Mouse (Mus musculus) forebrain, embryonic 11.5 days (tissue): ENCODE results near the gene Slc16a9. TPM values are rescaled to one million over a fixed set of nuclear protein-coding genes. Genes with fewer than 3 reads are reported as not detected.

Experiments used
- ATAC-seq: fragments of 200-750 bp; cut with Nextera tagmentation; replicated peaks from 2 replicates; pipeline ENCODE4 v1.8.0; 2017; ENCODE audit warnings: moderate TSS enrichment; ENCODE audit not compliant: low FRiP score
- DNase-seq: peaks from one replicate; pipeline ENCODE4 v3.0.0-alpha.2; 2017; ENCODE audit warnings: low spot score
- H3K27ac ChIP-seq: fragments of 300-500 bp; sonication (generic); 2 replicates; pipeline ENCODE4 v1.5.1; 2014; ENCODE audit warnings: low read depth, low read length
- H3K27me3 ChIP-seq: fragments of 300-500 bp; sonication (generic); 2 replicates; pipeline ENCODE4 v1.6.1; 2014; ENCODE audit warnings: mild to moderate bottlenecking, low read length, mixed read lengths; ENCODE audit not compliant: control insufficient read depth, insufficient read depth
- H3K36me3 ChIP-seq: fragments of 300-500 bp; sonication (generic); 2 replicates; pipeline ENCODE4 v1.6.1; 2014; ENCODE audit warnings: mild to moderate bottlenecking, low read length, moderate library complexity, mixed read lengths; ENCODE audit not compliant: control insufficient read depth, insufficient read depth
- H3K4me1 ChIP-seq: fragments of 300-500 bp; sonication (generic); replicated peaks from 2 replicates; pipeline ENCODE4 v1.6.1; 2014; ENCODE audit warnings: low read length, mixed read lengths; ENCODE audit not compliant: control insufficient read depth, insufficient read depth
- H3K4me2 ChIP-seq: fragments of 300-500 bp; sonication (generic); 2 replicates; pipeline ENCODE4 v1.6.1; 2014; ENCODE audit warnings: low read depth, mild to moderate bottlenecking, low read length, moderate library complexity, mixed read lengths; ENCODE audit not compliant: severe bottlenecking
- H3K4me3 ChIP-seq: fragments of 300-500 bp; sonication (generic); 2 replicates; pipeline ENCODE4 v1.5.1; 2014; ENCODE audit warnings: low read depth, low read length
- H3K9ac ChIP-seq: fragments of 300-500 bp; sonication (generic); 2 replicates; pipeline ENCODE4 v1.6.1; 2014; ENCODE audit warnings: low read length
- H3K9me3 ChIP-seq: fragments of 300-500 bp; sonication (generic); 2 replicates; pipeline ENCODE4 v1.6.1; 2016; ENCODE audit warnings: low read length, mixed read lengths; ENCODE audit not compliant: control insufficient read depth
- WGBS: fragments of 180-500 bp; shearing (Covaris S2); extraction: QIAGEN DNeasy Blood & Tissue Kit; methylation state at CpG from one replicate; pipeline ENCODE4 v1.1.7; 2014; 5-methylcytosine and 5-hydroxymethylcytosine counted together
- polyA plus RNA-seq: library from polyadenylated mRNA; unstranded; fragments of >200 nt; fragmentation: Nextera tagmentation; extraction: Ambion mirVana; gene quantifications from 2 replicates; pipeline ENCODE4 v1.2.1, GENCODE M21; 2014

Slc16a9 gene
- polyA plus RNA-seq, 1 experiment from 2014 or later, result 0.29 TPM

GRCm38 (mm10) chr10:70301190-70301589 is 56.3 kb downstream of the Slc16a9 start:
- no peak overlapping the region for H3K4me2 ChIP-seq
- no peak overlapping the region for H3K27ac ChIP-seq
- no peak for DNase-seq
- H3K4me1 ChIP-seq, result 0 out of 2 replicates have a peak, but pooled peaks cover 2% of the 10 kb centered on the region
- no peak overlapping the region for H3K9ac ChIP-seq
- H3K36me3 ChIP-seq, result no peaks in the 10 kb centered on the region
- no peak for ATAC-seq
- H3K4me3 ChIP-seq, result no peak overlapping the region
- H3K27me3 ChIP-seq, result no peaks in the 10 kb centered on the region
- WGBS, result 62% methylated on average over 2 of the region's 2 CpGs
- no peaks in the 10 kb centered on the region for H3K9me3 ChIP-seq

- no peak for ATAC-seq
- Histone ChIP-seq H3K4me1 (no peaks in the 10 kb centered on the region), H3K4me3 (no peak overlapping the region), H3K36me3 (no peaks in the 10 kb centered on the region), H3K9me3 (no peaks in the 10 kb centered on the region), H3K27me3 (no peaks in the 10 kb centered on the region), H3K9ac (no peak overlapping the region), H3K4me2 (no peak overlapping the region), H3K27ac (no peak overlapping the region)
- WGBS, result 89% methylated on average over 6 of the region's 6 CpGs
- DNase-seq, result no peak
Observed at GRCm38 (mm10) chr10:70303203-70303602, 58.3 kb downstream of the Slc16a9 start.

- 85% methylated on average over 5 of the region's 5 CpGs for WGBS
- no peak overlapping the region for H3K9ac ChIP-seq
- H3K27ac ChIP-seq, result no peak overlapping the region
- H3K9me3 ChIP-seq, result no peaks in the 10 kb centered on the region
- no peak overlapping the region for H3K4me2 ChIP-seq
- ATAC-seq, result no peak
- H3K36me3 ChIP-seq, result no peaks in the 10 kb centered on the region
- DNase-seq, result no peak
- H3K4me1 ChIP-seq, result no peaks in the 10 kb centered on the region
- no peaks in the 10 kb centered on the region for H3K27me3 ChIP-seq
- no peak overlapping the region for H3K4me3 ChIP-seq
Observed at GRCm38 (mm10) chr10:70305683-70306082, 60.8 kb downstream of the Slc16a9 start.

GRCm38 (mm10) chr10:70309416-70309815 is 64.5 kb downstream of the Slc16a9 start:
- Histone ChIP-seq H3K4me1 (no peaks in the 10 kb centered on the region), H3K4me3 (no peak overlapping the region), H3K9me3 (no peaks in the 10 kb centered on the region), H3K27ac (no peak overlapping the region), H3K4me2 (no peak overlapping the region), H3K27me3 (no peaks in the 10 kb centered on the region), H3K36me3 (no peaks in the 10 kb centered on the region), H3K9ac (no peak overlapping the region)
- DNase-seq (no peak), ATAC-seq (no peak)
- 92% methylated on average over 8 of the region's 8 CpGs for WGBS

DNA sequence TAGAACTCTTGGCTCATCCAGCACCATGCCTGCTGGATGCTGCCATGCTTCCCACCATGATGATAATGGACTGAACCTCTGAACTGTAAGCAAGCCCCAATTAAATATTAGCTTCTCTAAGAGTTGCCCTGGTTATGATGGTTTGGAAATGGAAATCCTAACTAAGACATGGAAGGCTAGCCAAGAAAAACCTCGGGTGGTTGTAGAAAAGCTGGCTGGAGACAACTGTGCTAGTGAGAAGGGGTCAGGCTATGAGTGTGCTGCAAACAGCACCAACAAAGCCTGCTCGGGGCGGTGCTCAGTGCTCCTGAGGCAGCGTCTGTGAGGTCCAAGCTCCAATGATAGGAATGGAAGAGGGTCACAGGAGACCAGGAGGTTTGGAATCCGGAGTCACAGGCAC is 65.7 kb downstream of the Slc16a9 start:
- Histone ChIP-seq H3K27me3 (no peaks in the 10 kb centered on the region), H3K27ac (no peak overlapping the region), H3K9ac (no peak overlapping the region), H3K4me3 (no peak overlapping the region), H3K36me3 (no peaks in the 10 kb centered on the region), H3K9me3 (no peaks in the 10 kb centered on the region), H3K4me1 (no peaks in the 10 kb centered on the region), H3K4me2 (no peak overlapping the region)
- ATAC-seq (no peak), DNase-seq (no peak)
- 84% methylated on average over 5 of the region's 5 CpGs for WGBS

GRCm38 (mm10) chr10:70315895-70316294 is 71.0 kb downstream of the Slc16a9 start:
- H3K4me2 ChIP-seq, result no peak overlapping the region
- 91% methylated on average over 6 of the region's 6 CpGs for WGBS
- H3K4me1 ChIP-seq, result no peaks in the 10 kb centered on the region
- no peaks in the 10 kb centered on the region for H3K9me3 ChIP-seq
- no peak overlapping the region for H3K9ac ChIP-seq
- ATAC-seq, result no peak
- H3K4me3 ChIP-seq, result no peak overlapping the region
- no peak for DNase-seq
- no peak overlapping the region for H3K27ac ChIP-seq
- H3K27me3 ChIP-seq, result no peaks in the 10 kb centered on the region
- H3K36me3 ChIP-seq, result no peaks in the 10 kb centered on the region

- H3K4me1 ChIP-seq, result no peaks in the 10 kb centered on the region
- 87% methylated on average over 7 of the region's 7 CpGs for WGBS
- H3K4me2 ChIP-seq, result no peak overlapping the region
- no peaks in the 10 kb centered on the region for H3K27me3 ChIP-seq
- no peak overlapping the region for H3K4me3 ChIP-seq
- no peak overlapping the region for H3K27ac ChIP-seq
- DNase-seq (no peak), ATAC-seq (no peak)
- H3K9ac ChIP-seq, result no peak overlapping the region
- no peaks in the 10 kb centered on the region for H3K36me3 ChIP-seq
- no peaks in the 10 kb centered on the region for H3K9me3 ChIP-seq
Observed at GRCm38 (mm10) chr10:70316856-70317255, 72.0 kb downstream of the Slc16a9 start.

- DNase-seq, result no peak
- WGBS, result 88% methylated on average over 13 of the region's 13 CpGs
- Histone ChIP-seq H3K9me3 (no peaks in the 10 kb centered on the region), H3K27me3 (no peaks in the 10 kb centered on the region), H3K36me3 (no peaks in the 10 kb centered on the region), H3K9ac (no peak overlapping the region), H3K4me3 (no peak overlapping the region), H3K4me2 (no peak overlapping the region), H3K27ac (no peak overlapping the region), H3K4me1 (no peaks in the 10 kb centered on the region)
- no peak for ATAC-seq
Observed at GRCm38 (mm10) chr10:70317394-70317965, 72.6 kb downstream of the Slc16a9 start.

GRCm38 (mm10) chr10:70318630-70319029 is 73.7 kb downstream of the Slc16a9 start:
- Histone ChIP-seq H3K27me3 (no peaks in the 10 kb centered on the region), H3K36me3 (no peaks in the 10 kb centered on the region), H3K9me3 (no peaks in the 10 kb centered on the region), H3K4me2 (no peak overlapping the region), H3K9ac (no peak overlapping the region), H3K4me3 (no peak overlapping the region), H3K4me1 (no peaks in the 10 kb centered on the region), H3K27ac (no peak overlapping the region)
- DNase-seq (peak; percentile 59), ATAC-seq (peak; percentile 27; the same call in 1 of the 2 replicates)
- WGBS, result 9% methylated on average over 3 of the region's 3 CpGs
